ENCODE assay signal across 20 mouse cellular contexts in the genomic region with DNA sequence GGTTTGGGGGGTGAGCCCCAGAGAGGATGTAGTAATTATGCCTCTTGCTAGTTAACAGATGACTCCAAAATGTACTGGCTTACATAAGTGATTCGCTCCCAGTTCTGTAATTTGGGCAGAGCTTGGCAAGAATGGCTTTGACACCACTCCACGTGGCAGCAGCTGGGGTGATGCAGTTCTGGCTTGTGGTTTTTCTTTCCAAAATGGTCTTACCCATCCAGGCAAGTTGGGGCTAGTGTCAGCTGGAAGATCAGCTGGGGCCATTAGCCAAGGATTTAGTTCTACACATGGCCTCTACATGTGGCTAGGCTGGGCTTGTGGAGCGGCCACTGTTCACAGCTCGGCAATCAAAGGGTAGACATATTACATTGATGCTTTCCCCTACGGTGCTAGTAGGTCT. TPM values are rescaled to one million over a fixed set of nuclear protein-coding genes. Genes with fewer than 3 reads are reported as not detected.
DNase-seq lines count a peak whose midpoint lies in the region; TF ChIP-seq lines count a peak whose summit lies in the region.
"Had no signal": no experiment of that assay in that cellular context is flagged by ENCODE, and none has a peak within 500 bp of the region (broad histone marks: within the 10 kb centered on the region; RNA-seq: fewer than 3 reads in every experiment).

No protein-coding gene starts in this region.

- TF ChIP-seq CTCF in C2C12 (IDR thresholded peaks at IDR 0.05; ENCODE audit: control insufficient read depth, insufficient read depth, insufficient read length) = no peak

- H3K79me3 ChIP-seq in C2C12 (ENCODE audit: low read depth) = no peaks in the 10 kb centered on the region

- DNase-seq in heart, adult 18-20 months = peak; percentile 12 to 16
- no peak for DNase-seq in heart, postnatal 36 days
- peak; percentile 45 for DNase-seq in 3134 (ENCODE audit: extremely low read depth, insufficient read length, low spot score)
- peak; percentile 22 to 50 for DNase-seq in gastrocnemius, adult 8-10 months (ENCODE audit: low spot score in 2 of 2)
- no peak for DNase-seq in testis, postnatal 10 days (ENCODE audit: low spot score)
- no peak for DNase-seq in thymus, postnatal 10 days (ENCODE audit: low spot score in 2 of 2)
- DNase-seq in ovary, adult 18-20 months (ENCODE audit: low spot score) = no peak
- DNase-seq: adrenal gland, adult 8-10 months; cerebellum, adult 2 months; kidney, adult 8-10 months; kidney, postnatal 36 days; layer of hippocampus, postnatal 36 days; midbrain, embryonic 14.5 days; right cerebral cortex, postnatal 25 days; thymus, postnatal 25 days had no signal

- H3K4me3 ChIP-seq in C2C12 (ENCODE audit: insufficient read depth, poor library complexity, severe bottlenecking) = no peak overlapping the region
- H3K4me3 ChIP-seq: embryonic facial prominence, embryonic 12.5 days; liver, embryonic 15.5 days had no signal

- H3ac ChIP-seq in C2C12 (ENCODE audit: control insufficient read depth, insufficient read length, low read depth) = no peak overlapping the region

- no peaks in the 10 kb centered on the region for H3K36me3 ChIP-seq in C2C12 (ENCODE audit: control insufficient read depth, insufficient read depth)
- H3K36me3 ChIP-seq: embryonic facial prominence, embryonic 12.5 days; liver, embryonic 15.5 days had no signal

- H3K27me3 ChIP-seq in C2C12 (ENCODE audit: control insufficient read depth, insufficient read depth, insufficient read length) = no peaks in the 10 kb centered on the region
- H3K27me3 ChIP-seq: embryonic facial prominence, embryonic 12.5 days had no signal

- intact Hi-C loops in heart, postnatal 36 days (cut with DNase I) = no loop called here

- H3K79me2 ChIP-seq in C2C12 (ENCODE audit: control insufficient read depth, insufficient read depth) = no peaks in the 10 kb centered on the region

TF ChIP-seq in C2C12, 6 proteins besides CTCF, POLR2A, EP300 and RAD21:
- no peak for TF ChIP-seq MYOG (IDR thresholded peaks at IDR 0.05; ENCODE audit: control insufficient read depth, extremely low read depth, insufficient read length)
- TF ChIP-seq MAX (IDR thresholded peaks at IDR 0.05) = peak; percentile 64
- TF ChIP-seq USF1 (IDR thresholded peaks at IDR 0.05; ENCODE audit: low read depth) = peak; percentile 26

RNA-seq across cellular contexts. Expression of gene Usp44, which starts 30.5 kb away (rescaled TPM):
- total RNA-seq in heart, adult 18-20 months (2021) = not detected
- total RNA-seq in heart, postnatal 36 days (2021) = not detected
- 0.37 TPM for polyA plus RNA-seq in C2C12 (2012; fragmentation: generic; extraction: Trizol)
- under 1 TPM in 3 of 4 experiments, not detected in 1; 0.34 to 0.67 (median 0.48) TPM for total RNA-seq in gastrocnemius, adult 8-10 months (2022)
- total RNA-seq: adrenal gland, adult 8-10 months; layer of hippocampus, postnatal 36 days had no signal
- polyA plus RNA-seq: cortical plate, adult 2 months; stomach, postnatal 0 days had no signal

Comparison
In these comparisons a context has a peak if more than half of its experiments do, and no peak if none do; other contexts are left out.
1. DNase-seq: peak in heart, adult 18-20 months (2 of 2), 3134 (single experiment) and gastrocnemius, adult 8-10 months (2 of 2); none in heart, postnatal 36 days (0 of 2), testis, postnatal 10 days (single experiment), thymus, postnatal 10 days (0 of 2) and ovary, adult 18-20 months (single experiment).